Mouse (Mus musculus) heart, adult 18-20 months (tissue): Measurements from ENCODE around the gene Chn1. TPM values are rescaled to one million over a fixed set of nuclear protein-coding genes. Genes with fewer than 3 reads are reported as not detected.
A peak's percentile ranks its signal among the peaks of the same experiment; 100 is the strongest.

Experiments used
- DNase-seq, 2 experiments: peaks; one replicate each; pipeline ENCODE4 v3.0.0; 2021 to 2022; ENCODE audit warnings: mixed read lengths in 1 of 2
- total RNA-seq, 2 experiments: library from RNA; stranded (reverse); gene quantifications; 2 replicates each; pipeline ENCODE4 v1.2.3; 2021

Chn1 gene
- total RNA-seq, 2 experiments from 2014 or later = 33.5 to 36.7 TPM

DNA sequence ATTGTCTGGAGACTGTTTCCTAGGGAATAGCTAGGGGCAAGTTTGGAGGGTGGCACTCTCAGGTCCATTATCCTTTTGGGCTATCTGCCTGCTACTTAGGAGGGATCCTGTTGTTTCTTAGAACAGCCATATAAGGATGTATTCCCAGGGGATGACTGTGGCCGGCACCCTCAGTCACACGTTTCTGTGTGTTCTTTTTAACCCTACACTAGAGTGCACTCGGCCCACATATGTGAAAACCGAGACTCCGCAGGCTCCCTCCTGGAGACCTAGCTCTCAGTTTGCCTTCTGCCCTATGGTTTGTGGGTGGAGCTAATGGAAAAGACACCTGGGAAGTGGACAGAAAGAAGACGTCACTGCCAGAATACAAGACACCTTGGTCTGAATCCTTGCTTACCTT is 183.9 kb downstream of the Chn1 start:
- peak in 1 of 2 experiments; percentile 28 for DNase-seq

GRCm38 (mm10) chr2:73590106-73590505 is 185.0 kb downstream of the Chn1 start:
- DNase-seq = no peak

DNA sequence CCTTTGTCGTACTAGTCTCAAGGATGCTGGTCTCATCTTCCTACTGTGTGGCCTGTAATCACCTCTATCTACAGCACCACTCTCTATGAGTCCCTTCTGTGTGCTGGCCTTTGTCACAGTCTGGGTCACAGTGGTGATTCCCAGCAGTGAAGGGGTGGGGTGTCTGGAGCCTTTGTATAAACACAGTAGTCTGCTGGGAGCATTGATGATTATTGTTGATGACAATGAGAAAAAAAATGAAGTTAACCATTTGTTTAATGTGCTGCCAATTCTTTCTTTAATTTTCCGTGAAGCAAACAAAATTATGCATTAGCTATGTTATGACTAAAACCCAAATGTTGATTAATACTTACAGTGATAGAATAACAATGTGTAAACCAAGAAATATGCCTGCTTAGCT is 186.2 kb downstream of the Chn1 start:
- no peak for DNase-seq

DNA sequence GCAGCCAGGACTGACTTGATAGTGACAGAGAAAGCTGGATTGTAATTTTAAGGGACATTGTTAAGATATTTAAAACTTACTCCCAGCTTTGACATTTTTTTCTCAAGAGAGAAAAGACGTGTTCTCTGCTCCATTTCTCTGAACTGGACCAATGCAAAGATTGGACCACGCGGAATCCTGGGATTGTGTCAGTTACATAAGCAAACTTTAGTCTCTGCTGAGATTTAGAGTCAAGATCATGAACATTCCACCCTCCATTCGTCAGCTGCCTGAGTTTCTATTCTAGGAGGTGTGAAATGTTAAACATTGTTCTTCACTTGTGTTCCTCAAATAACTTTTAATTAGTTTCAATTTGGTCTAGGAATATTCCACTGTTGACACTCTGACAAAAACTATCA is 188.0 kb downstream of the Chn1 start:
- peak in 1 of 2 experiments; percentile 35 for DNase-seq

DNA sequence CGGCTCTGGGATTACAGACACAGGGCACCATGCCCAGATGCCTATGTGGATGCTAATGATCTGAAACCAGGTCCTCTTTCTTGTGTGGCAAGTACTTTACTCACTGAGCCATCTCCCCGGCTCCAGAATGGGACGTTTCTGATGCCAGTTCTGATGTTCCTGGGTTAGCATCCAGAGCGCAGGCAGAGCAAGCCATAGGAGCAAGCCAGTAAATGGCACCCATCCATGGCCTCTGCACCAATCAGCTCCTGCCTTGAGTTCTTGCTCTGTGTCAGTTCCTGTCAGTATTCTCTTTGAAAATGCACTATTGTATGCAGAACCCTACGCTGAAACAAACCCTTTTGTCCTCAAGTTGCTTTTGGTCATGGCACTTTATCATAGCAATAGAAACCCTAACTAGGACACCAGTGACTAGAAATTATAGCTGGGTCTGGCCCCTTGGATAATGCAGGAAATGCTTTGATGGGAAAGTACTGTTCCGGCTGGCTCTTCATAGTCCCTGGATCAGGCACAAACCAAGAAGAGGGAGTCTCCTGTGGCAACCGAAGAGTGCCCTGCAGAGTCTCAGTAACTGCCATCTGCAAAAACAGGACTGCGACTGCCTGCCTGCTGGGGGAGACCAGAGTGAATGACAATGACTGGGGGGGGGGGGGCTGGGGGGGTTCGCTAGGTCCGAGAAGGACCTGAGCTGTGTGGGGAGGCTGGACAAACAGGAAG is 188.6 kb downstream of the Chn1 start:
- DNase-seq = peak in 1 of 2 experiments; percentile 34

GRCm38 (mm10) chr2:73585347-73585831 is 189.8 kb downstream of the Chn1 start:
- peak; percentile 40 to 58 for DNase-seq

GRCm38 (mm10) chr2:73584645-73585346 is 190.3 kb downstream of the Chn1 start:
- peak; percentile 76 to 87 for DNase-seq

GRCm38 (mm10) chr2:73580720-73581119 is 194.4 kb downstream of the Chn1 start:
- no peak for DNase-seq

GRCm38 (mm10) chr2:73580166-73580565 is 195.0 kb downstream of the Chn1 start, which contains the start of gene Chrna1:
Gene Chrna1, minus strand, starts transcription at chr2:73580338.
- no peak for DNase-seq

GRCm38 (mm10) chr2:73579168-73579567 is 196.0 kb downstream of the Chn1 start:
- DNase-seq = no peak

DNA sequence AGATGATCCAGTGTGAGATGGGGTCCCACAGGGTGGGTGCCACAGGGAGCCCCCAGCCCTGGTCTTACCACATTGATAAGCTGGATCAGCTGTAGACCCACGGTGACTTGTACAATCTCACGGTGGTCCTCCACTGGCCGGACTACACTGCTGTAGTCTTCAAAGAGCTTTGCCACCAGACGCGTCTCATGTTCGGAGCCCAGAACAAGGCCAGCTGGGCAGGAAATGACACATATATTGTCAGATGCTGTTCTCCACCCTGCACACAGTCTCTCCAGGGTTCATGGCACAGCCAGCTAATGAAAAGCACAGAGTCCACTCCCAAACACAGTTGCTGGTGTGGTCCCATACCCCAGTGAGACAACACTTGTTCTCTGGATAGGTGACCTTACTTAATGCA is 200.7 kb downstream of the Chn1 start:
- DNase-seq = no peak

GRCm38 (mm10) chr2:73573556-73573955 is 201.6 kb downstream of the Chn1 start:
- DNase-seq = no peak

GRCm38 (mm10) chr2:73572539-73573372 is 202.4 kb downstream of the Chn1 start:
- peak; percentile 68 to 69 for DNase-seq

- DNase-seq = no peak
These were observed 203.2 kb downstream of the Chn1 start for GRCm38 (mm10) chr2:73571901-73572300.

GRCm38 (mm10) chr2:73571304-73571703 is 203.8 kb downstream of the Chn1 start:
- DNase-seq = no peak

- peak; percentile 69 to 78 for DNase-seq
These were observed 208.0 kb downstream of the Chn1 start for GRCm38 (mm10) chr2:73566989-73567605.

DNA sequence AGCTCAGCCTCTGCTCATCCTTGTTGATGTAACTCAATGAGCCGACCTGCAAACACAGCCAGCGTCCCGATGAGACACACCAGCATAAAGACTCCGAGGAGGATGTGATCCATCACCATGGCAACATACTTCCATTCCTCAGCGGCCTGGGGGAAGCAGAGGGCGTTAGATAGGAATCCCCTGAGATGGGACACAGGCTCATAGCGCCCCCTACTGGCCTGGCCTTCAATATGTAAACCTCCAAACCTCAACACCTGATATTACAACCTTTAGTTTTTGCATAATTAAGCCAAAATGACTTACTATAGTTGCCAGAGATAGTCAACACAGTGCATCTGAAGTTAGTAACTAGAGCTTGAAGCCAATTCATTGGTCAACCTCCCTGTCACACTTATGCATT is 209.0 kb downstream of the Chn1 start:
- DNase-seq = no peak

DNA sequence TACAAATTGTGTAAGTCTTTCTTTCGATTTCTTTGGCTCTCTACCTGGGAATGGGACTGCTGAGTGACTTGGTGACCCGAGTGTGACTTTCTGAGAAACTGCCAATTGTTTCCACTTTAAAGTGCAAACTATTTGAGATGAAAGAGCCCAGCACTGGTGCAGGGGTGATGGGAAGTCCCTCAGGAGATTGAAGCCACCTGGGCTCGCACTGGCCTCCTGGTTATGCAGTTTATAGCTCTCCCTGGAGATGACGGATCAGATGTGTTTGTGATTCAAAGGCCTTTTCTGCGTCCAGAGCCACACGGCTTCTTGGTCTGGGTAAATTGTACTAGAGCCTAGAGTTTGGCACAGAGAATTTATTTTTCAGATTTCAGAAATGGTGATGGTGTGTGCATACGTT is 211.5 kb downstream of the Chn1 start:
- no peak for DNase-seq

- no peak for DNase-seq
These were observed 212.5 kb downstream of the Chn1 start for GRCm38 (mm10) chr2:73562656-73563055.

DNA sequence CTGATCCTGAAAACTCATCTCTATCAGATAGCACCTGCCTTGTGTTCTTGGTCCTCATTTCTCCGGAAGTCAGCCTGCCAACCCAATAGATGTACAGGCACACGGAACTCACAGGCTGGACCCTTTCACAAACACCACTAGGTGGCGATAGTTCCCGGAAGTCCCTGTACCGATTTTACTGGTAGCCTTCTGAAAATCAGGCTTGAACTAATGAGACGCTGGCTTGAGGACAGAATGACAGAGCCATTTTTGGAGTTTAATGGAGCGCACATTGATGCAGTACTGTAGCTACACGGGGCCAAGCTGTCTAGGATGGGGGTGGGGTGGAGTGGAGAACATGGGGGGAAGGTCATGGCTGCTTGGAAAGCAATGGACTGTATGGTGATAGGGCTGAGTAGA is 213.5 kb downstream of the Chn1 start:
- DNase-seq = peak in 1 of 2 experiments; percentile 44

- DNase-seq = no peak
These were observed 214.1 kb downstream of the Chn1 start for GRCm38 (mm10) chr2:73560899-73561664.
